Mouse (Mus musculus) heart, postnatal 25 days (tissue): ENCODE data around the gene Tnrc6b. TPM values are rescaled to one million over a fixed set of nuclear protein-coding genes. Genes with fewer than 3 reads are reported as not detected.
A peak's percentile ranks its signal among the peaks of the same experiment; 100 is the strongest.

Experiments used
- microRNA-seq: library from miRNA; unstranded; fragments of <30 nt; microRNA quantifications from one replicate; pipeline ENCODE4 v1.2.0, GENCODE M21; 2022
- total RNA-seq, 2 experiments: library from RNA; stranded (reverse); gene quantifications; 2 replicates each; pipeline ENCODE4 v1.2.3; 2021

Tnrc6b gene
- total RNA-seq, 2 experiments from 2014 or later: 48.4 to 53.0 TPM

Small RNAs within 50 kb of the gene (microRNA-seq; reads per million reads assigned to microRNA genes)
- gene Mir5113: 29.2 reads per million, percentile 42 among the genes with 10 or more reads in this experiment

Other genes with a start within 250 kb of the Tnrc6b start
- gene Enthd1, start 146.2 kb upstream of the Tnrc6b start, total RNA-seq: not detected
- 1 to 10 TPM; 1.0 to 1.6 TPM for gene Grap2, start 138.7 kb upstream of the Tnrc6b start, total RNA-seq
- under 1 TPM in 1 of 2 experiments, not detected in 1; 0.08 TPM for gene Fam83f, start 39.5 kb upstream of the Tnrc6b start, total RNA-seq
- gene Adsl, start 237.2 kb downstream of the Tnrc6b start, total RNA-seq: 10 to 100 TPM; 87.1 to 88.8 TPM